Mouse (Mus musculus): ENCODE results near the gene Cadm4.

The Cadm4 gene

DNA sequence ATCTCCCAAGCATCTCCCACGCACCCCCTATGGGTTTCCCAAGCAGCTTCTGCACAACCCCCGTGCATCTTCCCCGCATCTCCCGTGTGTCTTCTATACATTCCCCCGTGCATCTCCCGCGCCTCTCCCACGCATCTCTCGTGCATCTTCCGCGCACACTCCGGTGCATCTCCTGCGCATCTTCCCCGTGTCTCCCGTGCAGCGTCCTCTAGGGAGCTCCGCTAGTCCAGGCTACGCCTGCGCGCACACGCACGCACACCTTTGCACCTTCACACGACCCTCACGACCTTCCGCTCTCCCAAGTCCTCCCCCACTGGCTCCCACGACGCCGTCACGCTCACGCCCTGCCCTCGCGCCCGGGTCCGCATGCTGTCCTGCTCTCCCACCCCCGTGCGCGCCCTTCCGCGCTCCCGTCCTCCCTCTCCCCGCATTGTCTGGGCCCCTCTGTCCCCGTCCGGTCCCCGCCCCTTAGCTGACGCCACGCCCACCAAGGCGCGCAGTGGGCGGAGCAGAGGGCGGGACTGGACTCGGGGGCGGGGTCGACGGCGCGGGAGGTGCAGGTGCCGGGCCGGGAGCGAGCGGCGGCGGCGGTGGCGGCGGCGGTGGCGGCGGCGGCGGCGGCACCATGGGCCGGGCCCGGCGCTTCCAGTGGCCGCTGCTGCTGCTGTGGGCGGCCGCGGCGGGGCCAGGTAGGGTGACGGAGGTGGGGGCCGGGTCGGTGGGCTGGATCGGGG lies at the start of gene Cadm4:
Gene Cadm4 (plus strand): TSS at position 550 of the 734 bp plus-strand sequence.
- peak; percentile 80 to 82 for DNase-seq (ENCODE audit: low spot score in 2 of 2)

DNA sequence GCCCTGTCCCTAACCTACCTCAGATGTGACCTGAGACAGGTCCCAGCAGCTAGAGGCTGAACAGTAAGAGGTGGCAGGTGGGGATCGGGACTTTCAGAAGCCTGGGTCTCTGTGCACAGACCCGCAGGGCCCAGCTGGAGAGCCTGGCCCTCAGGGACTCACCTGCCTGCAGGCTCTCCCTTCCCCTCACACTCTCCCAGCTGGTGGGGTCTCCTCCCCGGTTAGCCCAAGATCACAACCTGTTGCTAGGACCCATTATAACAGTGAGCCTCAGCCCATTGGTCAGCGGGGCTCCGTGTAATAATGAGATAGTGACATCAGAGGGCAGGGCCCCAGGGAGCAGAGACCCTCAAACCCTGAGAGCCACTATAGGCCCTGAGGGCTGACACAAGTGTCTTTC lies 46.5 kb upstream of the Cadm4 start:
- DNase-seq (ENCODE audit: low spot score in 2 of 2) = no peak

DNA sequence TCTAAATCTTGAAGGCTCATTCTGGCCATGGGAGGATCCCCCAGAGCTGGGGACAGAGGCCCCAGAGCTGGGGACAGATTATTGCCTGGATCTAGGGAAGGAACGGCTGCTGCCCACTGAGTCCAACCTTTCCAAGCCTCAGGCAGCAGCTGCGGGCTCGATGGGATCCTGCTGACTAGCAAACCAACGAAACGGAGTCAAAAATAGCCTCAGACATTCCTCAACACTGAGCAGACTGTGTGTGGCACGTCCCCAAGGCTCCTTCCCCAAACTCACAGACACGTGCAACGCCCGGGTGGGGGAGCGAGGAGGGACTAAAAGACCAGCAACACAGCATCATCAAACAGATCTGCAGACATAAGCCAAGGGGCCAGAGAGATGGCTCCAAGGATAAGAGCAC lies 43.8 kb upstream of the Cadm4 start:
- DNase-seq (ENCODE audit: low spot score in 2 of 2) = no peak

DNA sequence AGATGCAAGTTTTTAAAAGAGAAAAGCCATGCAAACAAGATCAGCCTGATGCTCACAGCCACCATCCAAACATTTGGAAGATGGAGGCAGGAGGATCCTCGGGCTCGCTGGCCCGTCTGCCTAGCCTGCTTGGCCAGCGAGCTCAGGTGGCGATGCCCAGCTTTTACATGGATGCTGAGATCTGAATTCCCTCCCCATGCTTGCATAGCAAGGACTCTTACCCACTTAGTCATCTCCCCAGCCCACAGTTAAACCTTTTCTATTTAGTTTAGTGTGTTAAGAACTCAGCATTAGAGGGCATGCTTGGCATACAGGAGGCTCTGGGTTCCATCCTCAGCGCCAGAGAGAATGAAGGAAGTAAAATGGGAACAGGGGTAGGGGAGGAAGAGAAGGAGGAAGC lies 42.6 kb upstream of the Cadm4 start:
- no peak for DNase-seq (ENCODE audit: low spot score in 2 of 2)

DNA sequence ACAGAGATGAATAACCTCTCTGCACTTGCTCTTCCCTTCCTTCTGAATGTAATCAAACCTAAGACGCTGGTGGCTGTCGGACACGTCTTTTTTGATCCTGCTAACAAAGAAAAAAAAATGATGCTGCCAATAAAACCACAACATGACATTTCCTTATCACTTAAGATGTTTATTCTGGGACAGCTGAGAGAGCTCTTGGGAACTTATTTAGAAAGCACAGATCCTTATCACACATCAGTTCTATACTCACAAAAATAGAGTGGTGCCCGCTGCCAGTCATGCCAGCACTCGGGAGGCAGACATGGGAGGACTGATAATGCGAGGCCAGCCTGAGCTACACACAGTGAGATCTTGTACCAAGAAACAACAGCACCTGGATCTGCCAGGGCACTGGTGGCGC lies 41.9 kb upstream of the Cadm4 start:
- DNase-seq (ENCODE audit: low spot score in 2 of 2) = no peak

DNA sequence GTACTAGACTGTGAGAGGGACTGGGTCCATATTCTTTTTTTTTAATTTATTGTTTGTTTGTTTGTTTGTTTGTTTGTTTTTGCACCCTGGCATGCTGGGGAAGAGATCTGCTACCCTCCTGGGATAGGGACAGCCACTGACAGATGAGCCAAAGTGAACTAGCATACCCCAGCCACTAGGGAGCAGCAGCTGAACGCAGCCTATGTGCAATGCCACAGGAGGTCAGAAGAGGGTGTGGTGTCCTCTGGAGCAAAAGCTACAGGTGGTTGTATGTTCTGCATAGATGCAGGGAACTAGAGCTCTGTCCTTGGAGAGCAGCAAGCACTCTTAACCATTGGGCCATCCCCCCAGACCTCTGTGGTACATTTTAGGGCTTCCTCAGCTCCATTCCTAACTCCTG lies 40.0 kb upstream of the Cadm4 start:
- DNase-seq (ENCODE audit: low spot score in 2 of 2) = peak; percentile 84 to 86

DNA sequence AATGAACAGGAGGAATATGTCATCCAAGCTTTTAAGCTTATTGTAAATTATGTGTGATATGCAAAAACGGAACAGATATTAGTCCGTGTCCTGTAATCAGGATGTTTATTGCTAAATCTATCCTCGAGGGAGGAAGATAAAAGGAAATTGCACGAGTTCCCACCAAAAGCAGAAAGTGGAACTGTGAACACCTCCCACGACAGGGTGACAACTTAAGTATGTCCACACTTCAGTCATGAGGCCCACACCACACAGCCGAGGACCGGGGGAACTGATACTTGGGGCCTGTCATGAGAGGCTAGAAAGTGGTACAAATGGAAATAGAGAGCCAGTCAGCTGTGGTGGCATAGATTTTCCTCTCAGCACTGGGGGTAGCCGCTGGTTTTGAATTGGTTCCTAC lies 39.5 kb upstream of the Cadm4 start:
- DNase-seq (ENCODE audit: low spot score in 2 of 2) = peak; percentile 89 to 90

DNA sequence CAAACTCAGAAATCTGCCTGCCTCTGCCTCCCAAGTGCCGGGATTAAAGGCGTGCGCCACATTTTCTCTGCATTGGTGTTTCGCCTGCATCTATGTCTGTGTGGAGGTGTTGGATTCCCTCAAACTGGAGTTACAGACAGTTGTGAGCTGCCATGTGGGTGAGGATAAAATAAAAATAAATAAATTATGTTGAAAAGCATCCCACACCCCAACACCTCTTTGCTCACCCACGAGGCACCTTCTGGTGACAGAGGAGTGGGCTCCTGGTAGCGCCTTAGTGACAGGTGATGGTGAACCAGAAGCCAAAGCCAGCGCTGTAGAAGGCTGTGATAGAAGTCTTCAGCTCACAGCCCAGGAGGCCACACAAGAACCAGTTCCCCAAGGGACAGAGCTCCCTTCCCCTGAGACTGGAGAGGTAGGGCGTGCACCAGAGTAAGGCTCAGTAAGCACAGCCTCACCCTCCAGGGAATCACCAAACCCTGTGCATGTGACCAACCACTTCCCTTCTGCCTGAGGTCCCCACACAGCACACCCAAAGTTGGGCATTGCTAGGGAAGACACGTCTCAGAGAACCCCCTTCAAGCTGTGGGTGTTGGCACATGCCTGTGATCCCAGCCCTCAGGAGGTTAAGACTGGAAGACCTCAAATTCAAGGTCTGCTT lies 36.4 kb upstream of the Cadm4 start:
- peak; percentile 96 for DNase-seq (ENCODE audit: low spot score in 2 of 2)

DNA sequence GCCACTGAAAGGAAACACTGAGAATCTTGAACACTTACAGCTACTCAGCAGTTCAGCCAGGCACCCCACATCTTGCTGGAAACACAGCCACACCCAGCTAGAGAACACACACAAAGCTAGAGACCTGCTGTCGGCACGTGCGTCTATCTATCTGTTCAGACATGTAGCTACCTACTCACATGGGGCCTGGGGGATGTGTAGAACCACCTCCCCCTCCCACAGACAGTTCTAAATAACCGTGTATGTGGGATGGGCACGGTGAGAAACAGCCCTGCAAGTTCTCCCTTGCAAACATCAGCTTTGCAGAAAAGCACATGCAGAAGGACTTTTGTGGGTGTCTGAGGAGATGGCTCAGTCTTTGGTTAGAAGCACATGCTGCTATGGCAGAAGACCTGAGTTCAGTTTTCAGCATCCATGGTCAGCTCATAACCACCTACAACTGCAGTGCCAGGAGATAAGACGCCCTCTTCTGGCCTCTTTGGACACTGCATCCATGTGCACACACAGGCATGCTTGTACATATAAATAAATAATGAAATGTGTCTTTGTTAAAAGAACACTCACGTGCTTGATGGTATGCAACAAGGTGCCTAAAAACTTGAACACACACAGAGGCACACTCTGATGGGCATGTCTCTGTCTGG lies 35.0 kb upstream of the Cadm4 start:
- DNase-seq (ENCODE audit: low spot score in 2 of 2) = no peak

DNA sequence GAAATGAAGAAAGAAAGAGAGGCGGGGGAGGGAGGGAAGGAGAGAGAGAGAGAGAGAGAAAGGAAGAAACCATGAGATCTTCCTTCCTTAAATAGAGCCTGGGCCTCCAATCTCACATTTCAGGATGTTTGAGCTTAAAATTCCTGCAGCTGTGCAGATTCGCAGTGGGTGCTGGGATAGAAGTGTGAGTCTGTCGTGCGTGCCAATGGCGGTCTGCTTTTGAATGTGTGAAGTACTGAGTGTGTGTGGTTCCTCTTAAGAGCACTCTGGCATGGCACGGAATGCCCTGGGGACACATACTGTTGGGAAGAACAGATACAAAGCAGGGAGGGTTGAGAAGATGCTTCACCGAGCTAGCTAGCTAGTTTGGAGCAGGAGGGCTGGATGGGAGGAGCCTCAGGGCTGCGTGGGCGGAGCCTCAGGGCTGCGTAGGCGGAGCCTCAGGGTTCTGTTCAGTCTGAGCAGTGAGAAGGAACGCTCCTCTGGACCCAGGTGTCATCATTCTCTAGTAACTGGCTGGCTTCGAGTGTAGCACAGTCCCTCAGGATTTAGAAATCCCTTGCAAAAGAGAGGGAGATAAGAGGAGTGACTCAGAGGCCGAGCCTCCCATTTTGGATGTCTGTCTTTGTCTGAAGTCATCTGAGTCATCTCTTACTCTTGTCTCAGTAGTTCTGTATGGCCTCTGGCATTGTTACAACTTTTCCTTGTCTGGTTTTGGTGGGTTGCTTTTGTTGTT lies 32.9 kb upstream of the Cadm4 start:
- no peak for DNase-seq (ENCODE audit: low spot score in 2 of 2)

DNA sequence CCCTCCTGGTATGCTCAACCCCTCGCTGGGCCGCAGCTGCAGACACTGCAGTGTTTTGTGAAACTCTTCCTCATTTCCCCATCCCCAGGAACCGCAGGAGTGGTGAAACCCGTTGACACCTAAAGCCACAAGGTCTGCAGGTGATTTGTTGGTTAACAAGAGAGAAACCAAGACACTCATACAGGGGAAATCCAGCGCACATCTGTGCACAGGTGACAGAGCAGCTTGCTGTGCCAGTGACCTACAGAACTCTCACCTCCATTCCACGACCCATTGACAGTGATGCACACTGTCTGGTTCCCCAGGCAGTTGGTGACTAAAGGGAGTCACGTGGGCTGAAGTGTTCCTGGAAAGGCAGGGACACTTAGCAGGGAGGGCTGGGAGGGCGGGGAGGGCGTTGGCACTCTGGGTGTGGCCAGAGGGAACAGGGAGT lies 31.2 kb upstream of the Cadm4 start:
- DNase-seq (ENCODE audit: low spot score in 2 of 2) = peak; percentile 55 to 68

DNA sequence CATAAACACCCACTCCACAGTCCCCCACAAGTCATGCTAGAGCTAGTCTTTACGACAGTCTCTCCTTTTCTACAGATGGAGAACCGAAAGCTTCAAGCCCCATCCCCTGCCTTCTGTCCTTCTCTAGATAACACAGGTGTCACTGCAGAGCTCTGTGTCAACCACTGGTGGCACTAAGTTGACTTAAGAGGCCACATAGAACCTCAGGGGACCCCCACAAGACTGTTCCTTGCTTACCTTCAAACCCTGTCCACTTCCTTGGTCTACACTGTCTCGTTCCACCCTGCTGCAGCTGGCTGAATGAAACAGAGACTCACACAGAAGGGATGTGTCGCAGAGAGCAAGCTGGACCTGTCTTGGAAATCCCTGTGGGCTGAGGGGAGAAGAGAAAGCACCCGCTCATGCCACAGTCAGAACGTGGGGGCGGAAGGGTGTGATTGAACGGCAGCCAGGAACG lies 29.9 kb upstream of the Cadm4 start, which contains the start of gene Irgc1:
Gene Irgc1 (minus strand): TSS at position 443 of the 457 bp plus-strand sequence.
- DNase-seq (ENCODE audit: low spot score in 2 of 2) = peak; percentile 74

DNA sequence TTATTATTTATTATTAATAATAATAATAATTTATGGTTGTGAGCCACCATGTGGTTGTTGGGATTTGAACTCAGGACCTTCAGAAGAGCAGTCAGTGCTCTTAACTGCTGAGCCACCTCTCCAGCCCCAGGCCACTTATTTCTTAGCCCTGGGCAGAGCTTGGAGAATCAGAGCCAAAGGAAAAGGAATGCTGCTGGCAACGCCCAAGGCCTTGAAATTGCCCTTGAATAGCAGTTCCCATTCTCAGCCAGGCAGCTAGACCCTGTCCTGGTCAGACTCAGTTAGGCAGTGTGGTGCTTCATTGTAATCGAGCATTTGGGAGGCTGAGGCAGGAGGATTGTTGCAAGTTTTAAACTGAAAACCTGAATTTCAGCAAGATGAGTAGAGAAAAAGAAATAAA lies 27.6 kb upstream of the Cadm4 start:
- DNase-seq (ENCODE audit: low spot score in 2 of 2) = no peak

DNA sequence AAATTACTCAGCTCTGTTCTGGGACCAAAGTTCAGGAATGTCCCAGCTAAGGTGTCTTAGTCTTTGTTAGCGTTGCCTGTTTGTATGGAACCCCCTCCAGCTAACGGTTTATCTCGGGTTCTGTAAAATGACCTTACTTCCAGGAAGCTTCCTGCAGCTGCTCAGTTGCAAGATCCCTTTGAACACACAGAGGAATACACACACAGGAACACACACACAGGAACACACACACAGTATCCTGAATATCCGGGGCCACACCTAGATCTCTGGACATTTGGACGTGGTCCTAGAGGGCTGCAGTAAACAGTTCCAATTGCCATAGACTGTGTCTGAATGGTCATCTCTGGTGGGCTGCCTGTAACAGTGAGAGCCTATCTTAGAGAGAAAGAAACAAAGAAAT lies 26.1 kb upstream of the Cadm4 start:
- DNase-seq (ENCODE audit: low spot score in 2 of 2) = no peak

DNA sequence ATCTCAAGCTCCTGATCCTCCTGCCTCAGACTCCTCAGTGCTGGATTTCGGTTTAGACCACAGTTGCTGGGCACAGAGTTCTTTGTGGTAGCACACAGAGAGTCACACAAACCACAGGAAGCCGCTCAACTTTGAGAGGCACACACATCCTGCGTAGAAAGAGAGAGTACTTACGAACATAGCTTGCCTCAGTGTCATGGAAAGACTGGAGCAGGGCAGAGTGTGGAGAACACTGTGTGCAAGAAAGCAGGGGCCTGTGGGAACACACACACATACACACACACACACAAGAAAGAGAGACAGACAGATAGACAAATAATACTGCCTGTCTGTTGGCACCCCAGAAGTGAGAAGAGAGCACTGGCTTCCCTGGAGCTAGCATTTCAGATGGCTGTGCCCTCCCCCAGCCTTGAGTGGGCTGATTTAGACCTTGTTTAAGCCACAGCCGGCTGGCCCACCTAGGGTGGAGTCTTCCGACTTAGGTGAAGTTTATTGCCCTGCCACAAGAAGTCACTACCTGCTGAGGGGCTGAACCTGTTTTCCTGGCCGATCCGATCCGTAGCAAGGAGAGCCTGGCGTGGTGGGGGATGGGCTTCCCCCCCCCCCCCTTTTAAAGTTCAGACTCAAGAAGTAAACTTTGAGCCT lies 24.0 kb upstream of the Cadm4 start:
- peak; percentile 82 for DNase-seq (ENCODE audit: low spot score in 2 of 2)

DNA sequence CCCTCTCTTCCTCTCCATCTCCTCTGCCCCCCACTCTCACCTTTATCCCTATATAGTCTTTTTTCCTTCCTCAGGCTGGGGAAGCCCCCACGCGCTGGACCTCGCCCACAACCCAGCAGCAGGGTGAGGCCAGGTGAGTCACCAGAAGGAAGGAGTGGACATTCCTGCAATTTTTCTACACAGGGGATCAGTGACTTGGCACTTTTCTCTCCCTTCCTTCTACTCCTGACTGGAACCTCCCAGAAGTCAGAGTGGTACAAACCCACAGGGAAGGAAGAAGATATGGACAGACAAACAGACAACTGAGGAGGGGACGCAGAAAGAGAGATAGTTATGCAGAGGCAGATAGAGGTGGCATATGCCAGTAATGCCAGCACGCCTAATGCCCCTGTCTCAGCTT lies 22.4 kb upstream of the Cadm4 start:
- DNase-seq (ENCODE audit: low spot score in 2 of 2) = no peak

DNA sequence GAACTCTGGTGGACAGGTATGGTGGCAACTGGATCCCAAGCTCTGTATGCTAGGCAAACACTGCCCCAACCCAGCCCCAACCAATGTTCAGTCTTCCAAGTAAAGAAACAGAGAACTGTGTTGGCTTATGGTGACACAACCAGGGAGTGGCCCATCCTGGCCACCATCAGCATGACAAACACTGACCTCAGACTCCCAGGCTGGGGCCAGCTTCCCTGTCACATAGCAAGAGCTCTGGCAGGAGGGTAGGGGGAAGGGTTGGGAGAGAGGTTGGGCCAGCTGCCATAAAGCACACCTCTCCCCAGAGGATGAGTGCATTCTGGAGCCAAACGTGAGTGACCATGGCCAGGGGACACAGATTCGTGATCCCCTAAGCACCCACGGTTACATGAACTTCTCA lies 22.0 kb upstream of the Cadm4 start:
- no peak for DNase-seq (ENCODE audit: low spot score in 2 of 2)

DNA sequence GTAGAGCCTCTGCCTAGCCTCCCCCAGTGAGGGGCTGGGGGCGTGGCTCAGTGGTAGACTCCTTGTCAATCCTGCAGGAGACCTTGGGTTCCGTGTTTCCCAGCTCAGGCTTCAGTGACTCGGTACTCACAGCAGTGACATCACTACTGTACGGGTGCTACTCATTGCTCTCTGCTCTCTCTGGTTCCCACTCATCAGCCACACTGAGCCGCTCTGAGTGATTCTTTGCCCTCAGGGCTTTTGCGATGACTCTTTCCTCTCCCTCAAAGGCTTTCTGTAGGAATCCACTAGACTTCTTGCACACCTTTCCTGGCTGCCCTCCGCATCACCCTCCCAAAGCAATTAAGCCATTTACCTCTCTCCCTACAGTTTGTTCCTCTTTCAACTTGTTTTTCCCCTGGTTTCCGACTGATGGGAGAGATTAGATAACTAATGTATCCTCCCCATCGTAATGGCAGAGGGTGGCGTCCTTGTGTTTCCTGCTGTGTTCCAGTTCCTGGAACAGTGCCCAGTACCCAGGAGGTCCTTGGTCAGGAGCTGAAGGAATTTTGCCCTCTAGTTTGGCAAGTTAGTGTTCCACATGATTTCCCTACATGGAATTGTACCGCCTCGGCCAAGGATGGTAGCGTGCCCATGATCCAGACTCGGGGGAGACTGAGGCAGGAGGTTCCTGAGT lies 20.3 kb upstream of the Cadm4 start:
- DNase-seq (ENCODE audit: low spot score in 2 of 2) = no peak

DNA sequence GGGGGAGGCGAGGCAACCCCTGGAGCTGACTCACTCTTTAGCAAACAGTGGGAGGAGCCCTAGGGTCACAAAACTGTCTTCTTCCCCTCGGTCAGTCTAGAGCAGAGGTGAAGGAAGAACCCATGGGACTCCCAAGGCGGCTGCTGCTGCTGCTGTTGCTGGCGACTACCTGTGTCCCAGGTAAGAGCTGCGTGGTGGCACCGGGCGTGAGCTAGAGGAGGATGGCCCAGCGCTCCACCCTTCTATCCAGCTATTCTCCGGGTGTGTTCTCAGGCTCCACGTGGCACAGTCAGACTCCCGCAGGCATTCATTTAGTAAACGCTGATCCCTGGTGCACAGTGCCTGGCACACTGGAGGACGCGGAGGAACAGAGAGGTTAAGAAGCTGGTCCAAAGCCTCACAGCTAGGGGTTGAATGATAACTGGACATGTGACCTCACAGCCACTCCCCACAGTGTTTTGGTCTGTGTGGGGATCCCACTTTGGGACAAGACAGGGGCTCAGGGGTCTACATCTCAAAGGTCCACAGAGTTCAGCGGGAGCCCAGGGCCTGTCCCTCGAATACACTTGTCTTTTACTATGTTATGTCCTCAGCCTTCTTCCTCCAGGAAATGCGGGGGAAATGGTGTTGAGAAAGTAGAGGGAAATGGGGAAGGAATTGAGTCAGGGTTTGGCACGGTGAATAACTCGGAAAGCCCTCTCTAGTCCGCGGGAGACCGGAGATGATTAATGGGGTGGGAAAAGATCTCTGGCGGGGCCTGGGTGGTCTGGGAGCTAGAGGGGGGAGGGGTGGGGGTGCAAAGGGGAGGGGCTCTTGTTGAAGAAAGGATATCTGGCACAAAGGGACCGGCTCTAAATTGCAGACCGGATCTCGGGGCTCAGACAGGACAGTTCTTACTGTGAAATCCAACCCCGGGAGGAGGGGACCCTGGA lies 19.2 kb upstream of the Cadm4 start, which contains the start of gene Plaur:
Gene Plaur (plus strand): TSS at position 97 of the 932 bp plus-strand sequence.
- DNase-seq (ENCODE audit: low spot score in 2 of 2) = peak; percentile 72 to 73

DNA sequence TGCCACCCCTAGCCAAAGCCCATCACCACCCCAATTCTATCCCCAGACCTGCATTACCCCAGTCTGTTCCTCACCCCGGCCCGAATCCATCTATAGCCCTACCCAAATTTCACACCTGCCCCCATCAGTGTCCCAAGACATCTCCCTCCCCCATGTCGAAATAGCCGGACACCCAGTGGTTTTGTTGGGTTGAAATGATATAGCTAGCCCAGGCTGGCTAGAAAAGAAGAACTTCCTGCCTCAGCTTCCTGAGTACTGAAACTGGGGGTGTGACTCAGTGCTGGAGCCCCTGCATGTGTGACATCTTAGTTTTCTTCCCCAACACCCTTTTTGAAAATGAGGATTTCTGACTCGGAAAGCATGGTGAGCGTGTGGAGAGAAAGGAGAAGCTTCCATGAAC lies 15.0 kb upstream of the Cadm4 start:
- no peak for DNase-seq (ENCODE audit: low spot score in 2 of 2)
